Mouse (Mus musculus) embryo, embryonic 10 days (tissue): Measurements from ENCODE around the gene Rundc3b.

Source experiments
- DNase-seq: peaks from one replicate; pipeline ENCODE4 v3.0.0-alpha.2; 2015; ENCODE audit warnings: low spot score

Gene Rundc3b

GRCm38 (mm10) chr5:8488701-8489297 lies 134.0 kb downstream of the Rundc3b start:
- peak; percentile 19 for DNase-seq

- no peak for DNase-seq
These were observed 134.6 kb downstream of the Rundc3b start for GRCm38 (mm10) chr5:8487989-8488700.

DNA sequence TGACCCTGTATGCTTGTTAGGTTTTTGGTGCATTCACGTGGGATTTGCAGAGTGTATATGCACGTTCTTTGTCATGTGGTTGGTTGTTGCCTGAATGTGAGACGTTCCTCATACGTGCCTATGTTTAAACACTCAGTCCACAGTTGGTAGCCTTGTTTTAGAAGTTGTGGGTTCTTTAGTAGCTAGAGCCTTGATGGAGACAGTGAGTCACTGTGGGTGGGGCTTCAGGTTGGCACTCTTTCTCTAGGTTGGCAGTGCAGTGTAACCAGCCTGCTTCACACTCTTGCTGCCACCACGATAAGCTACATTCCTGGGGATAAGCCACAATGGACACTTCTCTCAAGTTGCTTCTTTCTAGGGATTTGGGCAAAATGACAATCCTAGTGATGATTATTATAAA lies 166.2 kb downstream of the Rundc3b start:
- DNase-seq: no peak

GRCm38 (mm10) chr5:8455565-8455964 lies 167.2 kb downstream of the Rundc3b start:
- DNase-seq: no peak
